Mouse (Mus musculus): ENCODE results near the gene Rhoa. TPM values are rescaled to one million over a fixed set of nuclear protein-coding genes. Genes with fewer than 3 reads are reported as not detected.
A peak's percentile ranks its signal among the peaks of the same experiment; 100 is the strongest.

Rhoa gene
- polyA plus RNA-seq (2015; fragmentation: Nextera tagmentation; extraction: Ambion mirVana) = 531 and 556 TPM in 2 replicates

GRCm38 (mm10) chr9:108305629-108306520 is at the start of gene Rhoa, which contains the start of gene Tcta:
Rhoa (plus strand) TSS chr9:108306129.
Tcta (minus strand) TSS chr9:108306160.
- peak; percentile 96 for ATAC-seq (ENCODE audit: low read depth)
- Histone ChIP-seq H3K36me3 (ENCODE audit: control insufficient read depth, insufficient read depth, low read length) (peaks cover 12% of the 10 kb centered on the region), H3K4me1 (replicated peaks; ENCODE audit: control insufficient read depth, insufficient read depth, low read length) (peaks cover 31% of the 10 kb centered on the region), H3K4me2 (ENCODE audit: low read depth, low read length) (peak within 1 kb of the TSS; percentile 84), H3K9ac (ENCODE audit: low read length) (peak within 1 kb of the TSS; percentile 98), H3K4me3 (ENCODE audit: low read length) (peak within 1 kb of the TSS; percentile 93), H3K9me3 (ENCODE audit: control insufficient read depth, low read length) (no peaks in the 10 kb centered on the region), H3K27ac (ENCODE audit: low read length) (peak within 1 kb of the TSS; percentile 100), H3K27me3 (ENCODE audit: control insufficient read depth, insufficient read depth, low read depth, low read length) (no peaks in the 10 kb centered on the region)
- WGBS = under 1% methylated on average over 78 of the region's 81 CpGs

GRCm38 (mm10) chr9:108260526-108260925 is 45.4 kb upstream of the Rhoa start:
- Histone ChIP-seq H3K4me2 (ENCODE audit: low read depth, low read length) (no peak overlapping the region), H3K9ac (ENCODE audit: low read length) (no peak overlapping the region), H3K27ac (ENCODE audit: low read length) (no peak overlapping the region), H3K36me3 (ENCODE audit: control insufficient read depth, insufficient read depth, low read length) (no peaks in the 10 kb centered on the region), H3K4me1 (replicated peaks; ENCODE audit: control insufficient read depth, insufficient read depth, low read length) (peaks cover 20% of the 10 kb centered on the region), H3K27me3 (ENCODE audit: control insufficient read depth, insufficient read depth, low read depth, low read length) (no peaks in the 10 kb centered on the region), H3K4me3 (ENCODE audit: low read length) (no peak overlapping the region), H3K9me3 (ENCODE audit: control insufficient read depth, low read length) (no peaks in the 10 kb centered on the region)
- ATAC-seq (ENCODE audit: low read depth) = no peak
- 67% methylated on average over 4 of the region's 4 CpGs for WGBS

GRCm38 (mm10) chr9:108261865-108262264 is 44.1 kb upstream of the Rhoa start:
- Histone ChIP-seq H3K4me3 (ENCODE audit: low read length) (peak overlapping the region; percentile 95), H3K27ac (ENCODE audit: low read length) (peak overlapping the region; percentile 24; the same call in 1 of the 2 replicates), H3K4me2 (ENCODE audit: low read depth, low read length) (peak overlapping the region; percentile 72), H3K4me1 (replicated peaks; ENCODE audit: control insufficient read depth, insufficient read depth, low read length) (peaks cover 24% of the 10 kb centered on the region), H3K9me3 (ENCODE audit: control insufficient read depth, low read length) (no peaks in the 10 kb centered on the region), H3K36me3 (ENCODE audit: control insufficient read depth, insufficient read depth, low read length) (no peaks in the 10 kb centered on the region), H3K9ac (ENCODE audit: low read length) (peak overlapping the region; percentile 51), H3K27me3 (ENCODE audit: control insufficient read depth, insufficient read depth, low read depth, low read length) (no peaks in the 10 kb centered on the region)
- WGBS = 53% methylated on average over 7 of the region's 7 CpGs
- ATAC-seq (ENCODE audit: low read depth) = no peak

- H3K4me2 ChIP-seq (ENCODE audit: low read depth, low read length) = peak overlapping the region; percentile 72
- peak overlapping the region; percentile 95 for H3K4me3 ChIP-seq (ENCODE audit: low read length)
- H3K36me3 ChIP-seq (ENCODE audit: control insufficient read depth, insufficient read depth, low read length) = no peaks in the 10 kb centered on the region
- H3K4me1 ChIP-seq (replicated peaks; ENCODE audit: control insufficient read depth, insufficient read depth, low read length) = peaks cover 27% of the 10 kb centered on the region
- peak overlapping the region; percentile 93 for H3K9ac ChIP-seq (ENCODE audit: low read length)
- 27% methylated on average over 11 of the region's 11 CpGs for WGBS
- no peaks in the 10 kb centered on the region for H3K9me3 ChIP-seq (ENCODE audit: control insufficient read depth, low read length)
- H3K27me3 ChIP-seq (ENCODE audit: control insufficient read depth, insufficient read depth, low read depth, low read length) = no peaks in the 10 kb centered on the region
- H3K27ac ChIP-seq (ENCODE audit: low read length) = peak overlapping the region; percentile 97
- no peak for ATAC-seq (ENCODE audit: low read depth)
These were observed 43.4 kb upstream of the Rhoa start for GRCm38 (mm10) chr9:108262494-108263049.

- no peaks in the 10 kb centered on the region for H3K9me3 ChIP-seq (ENCODE audit: control insufficient read depth, low read length)
These were observed 42.7 kb upstream of the Rhoa start for GRCm38 (mm10) chr9:108263131-108263681.

GRCm38 (mm10) chr9:108263690-108264190 is 42.2 kb upstream of the Rhoa start, which contains the start of gene Dag1:
Dag1 (minus strand) TSS chr9:108263958.
- H3K4me1 ChIP-seq (replicated peaks; ENCODE audit: control insufficient read depth, insufficient read depth, low read length) = peaks cover 29% of the 10 kb centered on the region

More at GRCm38 (mm10) chr9:108263131-108263681, 42.7 kb upstream of the Rhoa start:
- peak overlapping the region; percentile 97 for H3K27ac ChIP-seq (ENCODE audit: low read length)
- peak overlapping the region; percentile 95 for H3K4me3 ChIP-seq (ENCODE audit: low read length)
- peak overlapping the region; percentile 93 for H3K9ac ChIP-seq (ENCODE audit: low read length)
- no peaks in the 10 kb centered on the region for H3K27me3 ChIP-seq (ENCODE audit: control insufficient read depth, insufficient read depth, low read depth, low read length)
- H3K36me3 ChIP-seq (ENCODE audit: control insufficient read depth, insufficient read depth, low read length) = no peaks in the 10 kb centered on the region
- under 1% methylated on average over 55 of the region's 62 CpGs for WGBS
- peak; percentile 41 for ATAC-seq (ENCODE audit: low read depth)
- peaks cover 29% of the 10 kb centered on the region for H3K4me1 ChIP-seq (replicated peaks; ENCODE audit: control insufficient read depth, insufficient read depth, low read length)
- peak overlapping the region; percentile 72 for H3K4me2 ChIP-seq (ENCODE audit: low read depth, low read length)

GRCm38 (mm10) chr9:108264191-108264921 is 41.6 kb upstream of the Rhoa start:
- Histone ChIP-seq H3K4me2 (ENCODE audit: low read depth, low read length) (peak overlapping the region; percentile 72), H3K36me3 (ENCODE audit: control insufficient read depth, insufficient read depth, low read length) (no peaks in the 10 kb centered on the region), H3K27ac (ENCODE audit: low read length) (peak overlapping the region; percentile 97), H3K9me3 (ENCODE audit: control insufficient read depth, low read length) (no peaks in the 10 kb centered on the region), H3K4me3 (ENCODE audit: low read length) (peak overlapping the region; percentile 95), H3K4me1 (replicated peaks; ENCODE audit: control insufficient read depth, insufficient read depth, low read length) (peaks cover 29% of the 10 kb centered on the region), H3K27me3 (ENCODE audit: control insufficient read depth, insufficient read depth, low read depth, low read length) (no peaks in the 10 kb centered on the region), H3K9ac (ENCODE audit: low read length) (peak overlapping the region; percentile 58)
- 6% methylated on average over 10 of the region's 10 CpGs for WGBS
- peak; percentile 28 for ATAC-seq (ENCODE audit: low read depth)

More at GRCm38 (mm10) chr9:108263690-108264190, 42.2 kb upstream of the Rhoa start, which contains the start of gene Dag1:
- Histone ChIP-seq H3K27ac (ENCODE audit: low read length) (peak within 1 kb of the TSS; percentile 97), H3K4me3 (ENCODE audit: low read length) (peak within 1 kb of the TSS; percentile 95), H3K36me3 (ENCODE audit: control insufficient read depth, insufficient read depth, low read length) (no peaks in the 10 kb centered on the region), H3K9ac (ENCODE audit: low read length) (peak within 1 kb of the TSS; percentile 93), H3K4me2 (ENCODE audit: low read depth, low read length) (peak within 1 kb of the TSS; percentile 72), H3K9me3 (ENCODE audit: control insufficient read depth, low read length) (no peaks in the 10 kb centered on the region), H3K27me3 (ENCODE audit: control insufficient read depth, insufficient read depth, low read depth, low read length) (no peaks in the 10 kb centered on the region)
- peak; percentile 97 for ATAC-seq (ENCODE audit: low read depth)
- WGBS = under 1% methylated on average over 52 of the region's 71 CpGs

- no peaks in the 10 kb centered on the region for H3K27me3 ChIP-seq (ENCODE audit: control insufficient read depth, insufficient read depth, low read depth, low read length)
- no peak overlapping the region for H3K4me3 ChIP-seq (ENCODE audit: low read length)
- H3K36me3 ChIP-seq (ENCODE audit: control insufficient read depth, insufficient read depth, low read length) = no peaks in the 10 kb centered on the region
- H3K4me1 ChIP-seq (replicated peaks; ENCODE audit: control insufficient read depth, insufficient read depth, low read length) = peaks cover 30% of the 10 kb centered on the region
- no peak for ATAC-seq (ENCODE audit: low read depth)
- H3K27ac ChIP-seq (ENCODE audit: low read length) = peak overlapping the region; percentile 3; the same call in 1 of the 2 replicates
- 35% methylated on average over 10 of the region's 10 CpGs for WGBS
- no peak overlapping the region for H3K4me2 ChIP-seq (ENCODE audit: low read depth, low read length)
- H3K9me3 ChIP-seq (ENCODE audit: control insufficient read depth, low read length) = no peaks in the 10 kb centered on the region
- H3K9ac ChIP-seq (ENCODE audit: low read length) = no peak overlapping the region
These were observed 39.5 kb upstream of the Rhoa start for GRCm38 (mm10) chr9:108266261-108266935.
